Mouse (Mus musculus) heart, postnatal 10 days (tissue): ENCODE data around the gene Zc3h15. TPM values are rescaled to one million over a fixed set of nuclear protein-coding genes. Genes with fewer than 3 reads are reported as not detected.
"Not testable (repeated sequence)": the region's sequence is repeated elsewhere in the genome, so short reads cannot be mapped to it uniquely, and the experiment has no call there.

Experiments
- DNase-seq, 2 experiments: peaks; one replicate each; pipeline ENCODE4 v3.0.0; 2021
- intact Hi-C: fragments of 180-260 bp; cut with DNase I; formaldehyde crosslinking; loops from one replicate; pipeline ENCODE4 v1.15.1; 2025
- total RNA-seq, 2 experiments: library from RNA; stranded (reverse); gene quantifications; 2 replicates each; pipeline ENCODE4 v1.2.3; 2021

The Zc3h15 gene
- total RNA-seq, 2 experiments from 2014 or later, result 50.4 to 56.6 TPM

- DNase-seq, result peak; percentile 30 to 34
- intact Hi-C loops, result no loop called here
Measured at GRCm38 (mm10) chr2:83709896-83710524, 65.8 kb downstream of the Zc3h15 start.

GRCm38 (mm10) chr2:83713281-83713680 lies 69.0 kb downstream of the Zc3h15 start:
- intact Hi-C loops, DNase-seq: not testable (repeated sequence)

GRCm38 (mm10) chr2:83713946-83714345 lies 69.7 kb downstream of the Zc3h15 start:
- DNase-seq, result no peak
- intact Hi-C loops, result no loop called here

Other genes with a start within 250 kb of the Zc3h15 start
- 10 to 100 TPM; 53.7 to 56.0 TPM for gene Itgav, start 80.0 kb downstream of the Zc3h15 start, total RNA-seq
- gene Fam171b, start 168.2 kb downstream of the Zc3h15 start, total RNA-seq, result 1 to 10 TPM; 1.9 TPM